Mouse (Mus musculus) megakaryocyte, embryonic 14.5 days (primary cell): ENCODE data around the gene Olr1.

Source experiments
- FLI1 ChIP-seq: IDR thresholded peaks from 2 replicates; pipeline ENCODE4 v1.6.1; 2012; ENCODE audit warnings: low read length, inconsistent platforms, mixed read lengths
- GATA1 ChIP-seq: IDR thresholded peaks from 3 replicates; pipeline ENCODE4 v1.6.1; 2012; ENCODE audit warnings: mixed read lengths, low read length, inconsistent platforms, borderline replicate concordance

DNA sequence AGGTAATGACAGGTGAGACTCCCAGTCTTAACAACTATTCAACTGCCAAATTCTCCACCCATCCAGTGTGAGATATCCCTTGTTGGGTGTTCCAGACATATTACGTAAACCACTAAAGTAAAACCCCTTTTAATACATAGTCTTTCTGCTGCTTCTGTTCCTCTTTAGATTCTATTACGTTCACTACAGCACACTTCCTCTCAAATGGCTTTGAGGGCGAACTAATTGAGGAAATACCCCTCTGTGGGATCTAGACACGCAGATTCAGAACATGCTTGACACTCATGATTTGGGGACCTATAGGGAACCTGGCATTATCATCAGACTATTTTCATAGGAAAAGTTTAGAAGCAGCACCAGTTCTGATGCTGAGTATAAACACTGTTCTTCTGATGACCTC is 12.0 kb downstream of the Olr1 start:
- no peak for TF ChIP-seq FLI1
- TF ChIP-seq GATA1 = no peak
